Mouse (Mus musculus) layer of hippocampus, postnatal 14 days (tissue): ENCODE measurements at regions not wholly inside any gene's neighbourhood (a gene's known extent, or its start where the extent isn't known, plus 50 kb on each side); places are given as distances from the start of the nearest gene placed in this dataset.
"Not testable (repeated sequence)": the region's sequence is repeated elsewhere in the genome, so short reads cannot be mapped to it uniquely, and the experiment has no call there.

Experiments
- DNase-seq, 2 experiments: peaks; one replicate each; pipeline ENCODE4 v3.0.0; 2021 to 2022; ENCODE audit warnings: low spot score in 2 of 2, mixed read lengths in 1 of 2

GRCm38 (mm10) chr10:15046285-15046684 is 328.3 kb upstream of the Gje1 start:
- DNase-seq = no peak

DNA sequence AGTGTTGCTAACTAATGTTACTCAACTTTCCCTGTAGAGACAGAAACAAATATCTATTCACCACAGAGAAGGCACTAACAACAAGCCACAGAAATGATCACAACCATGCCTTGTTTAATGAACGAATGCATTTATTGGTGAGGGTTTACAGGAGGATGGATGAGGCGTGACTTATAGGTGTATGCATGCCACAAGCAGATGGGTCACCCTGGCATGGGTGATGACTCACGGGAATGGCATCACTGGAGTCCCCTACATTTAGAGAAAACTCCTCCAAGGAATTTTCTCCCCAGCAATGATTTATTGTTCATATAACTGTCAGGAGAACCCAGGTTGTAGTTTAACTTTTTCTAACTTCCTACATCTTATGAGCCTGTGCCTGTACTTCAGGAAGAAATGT is 319.6 kb upstream of the Gje1 start:
- DNase-seq = no peak

DNA sequence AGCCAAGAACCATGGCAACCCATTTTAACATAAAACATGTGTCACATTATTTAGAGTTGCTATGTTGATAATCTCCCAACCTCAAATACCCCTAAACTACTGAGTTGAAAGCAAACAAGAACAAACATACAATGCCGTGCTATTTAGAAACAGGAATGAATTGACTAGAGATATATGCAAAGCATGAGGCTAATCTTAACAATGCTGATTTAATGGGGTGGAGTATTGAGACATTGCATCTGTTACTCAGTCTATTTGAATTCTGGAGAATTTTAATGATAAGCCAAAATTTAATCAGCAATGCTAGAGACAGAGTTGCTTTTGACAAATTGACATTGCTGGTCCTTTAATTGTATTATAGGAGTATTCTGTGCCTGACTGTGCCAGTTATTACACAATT is 313.5 kb upstream of the Gje1 start:
- DNase-seq = no peak

DNA sequence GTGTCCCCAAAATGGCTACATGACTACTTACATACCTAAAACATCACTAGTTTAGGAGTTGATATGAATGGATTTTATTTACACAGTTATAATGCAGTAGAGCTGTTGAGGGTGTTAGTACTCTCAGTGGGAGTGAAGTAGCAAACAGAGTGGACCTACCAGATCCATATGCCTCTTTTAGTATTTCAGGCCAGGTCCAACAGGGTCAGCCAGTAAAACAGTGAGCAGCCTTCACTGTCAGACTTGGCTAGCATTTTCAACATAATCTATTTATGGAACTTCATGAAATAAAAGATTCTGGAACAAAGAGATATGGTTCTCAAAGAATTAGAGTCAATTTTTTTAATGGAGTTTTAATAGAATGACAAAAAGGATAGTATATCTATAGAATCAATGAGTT is 311.1 kb upstream of the Gje1 start:
- DNase-seq = no peak

DNA sequence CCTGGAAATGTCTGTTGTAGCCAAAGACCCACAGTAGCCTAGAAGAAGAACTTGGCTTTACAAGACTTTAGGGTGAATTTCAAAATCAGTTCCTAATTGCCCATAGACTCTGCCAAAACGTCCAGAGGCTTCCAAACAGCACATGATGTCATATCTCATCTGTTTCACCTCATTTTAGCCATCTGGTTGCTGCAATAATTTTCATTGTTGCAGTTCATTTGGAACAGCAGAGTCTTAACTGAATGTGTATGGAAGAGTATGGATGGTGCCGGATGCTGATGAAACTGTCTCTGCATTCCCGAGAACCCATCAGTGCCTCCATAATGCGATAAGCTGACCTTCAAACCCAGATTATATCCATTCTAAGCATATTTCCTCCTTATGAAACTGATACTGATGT is 295.9 kb upstream of the Gje1 start:
- DNase-seq = no peak

DNA sequence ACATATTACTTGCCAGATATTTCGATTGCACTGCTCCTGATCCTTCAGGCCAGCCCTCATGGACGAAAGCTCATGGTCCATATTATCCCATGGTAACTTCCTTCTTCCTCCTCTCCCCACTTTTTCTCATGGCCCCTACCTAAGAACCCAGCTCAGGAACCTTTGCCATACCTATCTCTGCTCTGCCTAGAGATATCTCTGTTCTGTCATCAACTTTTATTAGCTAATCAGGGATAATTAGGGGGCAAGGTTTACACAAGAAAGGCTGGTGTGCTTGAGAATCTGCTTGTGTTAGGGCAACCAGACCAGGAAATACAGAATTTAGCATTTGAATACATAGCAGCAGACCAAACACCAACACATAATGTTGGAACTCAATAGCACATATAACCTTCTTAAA is 278.4 kb upstream of the Gje1 start:
- no peak for DNase-seq

GRCm38 (mm10) chr10:14989601-14990140 is 271.7 kb upstream of the Gje1 start:
- DNase-seq = no peak

DNA sequence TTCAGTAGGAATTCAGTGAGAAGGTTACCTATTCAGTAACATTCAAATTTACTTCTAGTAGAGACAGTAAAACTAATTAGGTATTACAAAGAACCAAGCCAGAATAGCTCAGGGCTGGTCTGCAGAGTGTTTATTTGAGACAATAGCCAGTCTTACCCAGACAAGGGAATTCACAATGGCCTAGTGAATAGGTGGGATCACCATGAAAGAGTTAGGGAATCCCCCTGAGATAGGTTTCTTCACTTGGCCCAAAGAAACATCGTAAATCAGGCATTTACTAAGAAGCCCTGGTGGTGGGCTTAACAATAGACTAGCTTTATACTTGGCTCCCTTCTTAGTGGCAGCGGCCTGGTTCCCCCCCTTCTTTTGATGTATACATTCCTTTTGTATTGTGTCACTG is 268.6 kb upstream of the Gje1 start:
- not testable (repeated sequence) for DNase-seq

DNA sequence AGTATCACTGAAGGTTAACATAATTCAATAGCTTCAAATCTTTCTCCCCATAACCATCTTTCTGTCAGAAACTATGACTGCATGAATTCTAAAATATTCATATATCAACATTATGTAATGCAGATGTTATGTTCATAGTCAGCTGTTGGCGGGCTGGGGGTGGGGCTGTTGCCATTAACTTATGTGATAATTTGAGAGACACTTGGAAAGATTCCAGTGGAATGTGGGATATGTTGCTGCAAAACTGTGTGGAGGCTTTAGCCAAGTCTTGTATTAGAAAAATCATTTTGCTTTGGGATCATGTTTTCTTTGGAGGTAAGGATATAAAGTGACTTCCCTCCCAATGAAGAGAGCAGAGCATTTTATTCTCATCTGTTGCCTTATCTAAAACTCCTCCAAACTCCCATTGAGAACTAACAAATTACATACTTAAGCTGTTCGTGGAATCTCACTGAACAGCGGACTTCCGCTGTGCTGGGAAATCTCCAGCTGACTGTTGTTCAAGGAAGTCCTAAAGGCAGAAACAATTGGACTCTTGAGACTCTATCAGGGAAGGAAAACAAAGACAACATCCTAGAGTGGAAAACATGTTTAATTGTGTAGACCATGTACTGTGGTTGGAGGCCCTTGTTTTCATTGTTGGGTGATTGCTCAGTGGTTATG is 260.2 kb upstream of the Gje1 start:
- no peak for DNase-seq

DNA sequence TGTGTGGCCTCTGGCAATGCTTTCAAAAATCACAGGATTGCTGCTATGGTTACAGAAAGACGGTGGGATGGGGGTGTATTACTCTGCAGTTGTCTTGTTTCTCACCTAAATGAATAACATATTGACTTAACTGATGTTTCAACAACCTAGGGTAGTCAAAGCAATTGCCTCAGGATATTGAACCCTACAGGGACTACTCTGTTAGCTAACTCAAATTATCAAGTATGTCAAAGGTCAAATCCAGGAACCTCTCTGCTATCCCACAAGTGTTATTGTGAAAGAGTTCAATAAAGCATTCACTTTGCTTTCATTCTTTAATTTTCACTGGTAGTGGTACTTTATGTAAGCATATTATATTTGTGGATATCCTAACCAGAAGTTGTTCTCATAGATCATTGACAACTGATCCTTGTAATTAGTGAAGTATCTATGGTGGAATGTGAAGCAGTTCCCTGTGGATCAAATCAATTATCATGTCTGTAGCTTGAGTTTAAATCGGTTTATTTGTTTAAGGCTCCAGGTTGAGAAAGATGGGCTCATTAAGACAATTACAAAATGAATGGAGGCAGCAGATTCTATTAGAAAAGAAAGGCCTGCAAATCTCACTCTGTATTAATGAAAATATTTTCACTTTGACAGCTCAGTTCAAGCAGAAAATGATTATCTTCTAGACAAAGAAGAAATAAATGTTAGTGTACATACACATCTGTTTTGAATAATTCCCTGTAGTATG is 259.4 kb upstream of the Gje1 start:
- DNase-seq = no peak

- no peak for DNase-seq
These were observed 251.7 kb upstream of the Gje1 start for GRCm38 (mm10) chr10:14969726-14970125.

GRCm38 (mm10) chr10:14967645-14968044 is 249.6 kb upstream of the Gje1 start:
- no peak for DNase-seq

GRCm38 (mm10) chr10:14966771-14967170 is 248.8 kb upstream of the Gje1 start:
- not testable (repeated sequence) for DNase-seq

- DNase-seq = peak in 1 of 2 experiments; percentile 26
These were observed 235.0 kb upstream of the Gje1 start for GRCm38 (mm10) chr10:14952899-14953478.

DNA sequence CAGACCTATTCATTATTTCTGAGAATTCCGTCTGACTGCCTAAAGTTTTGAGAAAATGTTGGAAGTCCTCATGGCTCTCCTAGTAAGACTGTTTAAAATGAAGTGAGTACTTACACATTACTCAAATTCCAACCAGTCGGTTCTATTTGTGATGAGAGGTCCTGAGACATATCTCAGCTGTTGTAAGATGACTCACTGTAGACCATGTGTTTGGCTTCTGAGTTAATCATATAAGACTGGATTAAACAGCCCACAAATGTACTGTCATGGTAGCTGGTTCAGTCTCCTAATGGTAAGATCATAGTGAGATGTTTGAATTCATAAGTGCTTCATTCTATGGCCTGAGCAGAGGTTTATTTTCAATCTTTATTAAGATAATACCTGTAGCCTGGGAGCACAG is 223.9 kb upstream of the Gje1 start:
- DNase-seq = no peak
